Mouse (Mus musculus) kidney, embryonic 16.5 days (tissue): ENCODE data around the gene Hnrnpdl. TPM values are rescaled to one million over a fixed set of nuclear protein-coding genes. Genes with fewer than 3 reads are reported as not detected.
A peak's percentile ranks its signal among the peaks of the same experiment; 100 is the strongest.

Experiments used
- ATAC-seq: fragments of 200-750 bp; cut with Nextera tagmentation; 2 replicates; pipeline ENCODE4 v1.8.0; 2017; ENCODE audit warnings: moderate TSS enrichment; ENCODE audit not compliant: low FRiP score, low TSS enrichment
- H3K27ac ChIP-seq: fragments of 300-500 bp; sonication (generic); 2 replicates; pipeline ENCODE4 v1.5.1; 2014; ENCODE audit warnings: low read length
- H3K27me3 ChIP-seq: fragments of 300-500 bp; sonication (generic); 2 replicates; pipeline ENCODE4 v1.6.1; 2014; ENCODE audit warnings: low read length, control low read depth, mixed read lengths; ENCODE audit not compliant: insufficient read depth
- H3K36me3 ChIP-seq: fragments of 300-500 bp; sonication (generic); 2 replicates; pipeline ENCODE4 v1.6.1; 2014; ENCODE audit warnings: low read length, control low read depth, mixed read lengths; ENCODE audit not compliant: insufficient read depth
- H3K4me1 ChIP-seq: fragments of 300-500 bp; sonication (generic); 2 replicates; pipeline ENCODE4 v1.6.1; 2014; ENCODE audit warnings: low read length, control low read depth, mixed read lengths; ENCODE audit not compliant: insufficient read depth
- H3K4me2 ChIP-seq: fragments of 300-500 bp; sonication (generic); replicated peaks from 2 replicates; pipeline ENCODE4 v1.6.1; 2014; ENCODE audit warnings: low read depth, low read length
- H3K4me3 ChIP-seq: fragments of 300-500 bp; sonication (generic); 2 replicates; pipeline ENCODE4 v1.5.1; 2014; ENCODE audit warnings: mild to moderate bottlenecking, low read length
- H3K9ac ChIP-seq: fragments of 300-500 bp; sonication (generic); replicated peaks from 2 replicates; pipeline ENCODE4 v1.6.1; 2014; ENCODE audit warnings: low read length
- H3K9me3 ChIP-seq: fragments of 300-500 bp; sonication (generic); 2 replicates; pipeline ENCODE4 v1.6.1; 2016; ENCODE audit warnings: low read length, control low read depth
- WGBS: fragments of 180-500 bp; shearing (Covaris S2); extraction: QIAGEN DNeasy Blood & Tissue Kit; methylation state at CpG from one replicate; pipeline ENCODE4 v1.1.7; 2014; 5-methylcytosine and 5-hydroxymethylcytosine counted together
- polyA plus RNA-seq: library from polyadenylated mRNA; unstranded; fragments of >200 nt; fragmentation: Nextera tagmentation; extraction: Ambion mirVana; gene quantifications from 2 replicates; pipeline ENCODE4 v1.2.1, GENCODE M21; 2015

Gene Hnrnpdl
- polyA plus RNA-seq, 1 experiment from 2014 or later, result 153 TPM

GRCm38 (mm10) chr5:100040281-100040784, 869 bp upstream of the Hnrnpdl start:
- Histone ChIP-seq H3K9me3 (no peaks in the 10 kb centered on the region), H3K27ac (peak overlapping the region; percentile 98), H3K27me3 (no peaks in the 10 kb centered on the region), H3K4me2 (peak overlapping the region; percentile 86), H3K4me3 (peak overlapping the region; percentile 96), H3K4me1 (peaks cover 21% of the 10 kb centered on the region; the same call in 1 of the 2 replicates), H3K36me3 (peaks cover 19% of the 10 kb centered on the region; the same call in 1 of the 2 replicates), H3K9ac (peak overlapping the region; percentile 96)
- no peak for ATAC-seq
- under 1% methylated on average over 19 of the region's 19 CpGs for WGBS

DNA sequence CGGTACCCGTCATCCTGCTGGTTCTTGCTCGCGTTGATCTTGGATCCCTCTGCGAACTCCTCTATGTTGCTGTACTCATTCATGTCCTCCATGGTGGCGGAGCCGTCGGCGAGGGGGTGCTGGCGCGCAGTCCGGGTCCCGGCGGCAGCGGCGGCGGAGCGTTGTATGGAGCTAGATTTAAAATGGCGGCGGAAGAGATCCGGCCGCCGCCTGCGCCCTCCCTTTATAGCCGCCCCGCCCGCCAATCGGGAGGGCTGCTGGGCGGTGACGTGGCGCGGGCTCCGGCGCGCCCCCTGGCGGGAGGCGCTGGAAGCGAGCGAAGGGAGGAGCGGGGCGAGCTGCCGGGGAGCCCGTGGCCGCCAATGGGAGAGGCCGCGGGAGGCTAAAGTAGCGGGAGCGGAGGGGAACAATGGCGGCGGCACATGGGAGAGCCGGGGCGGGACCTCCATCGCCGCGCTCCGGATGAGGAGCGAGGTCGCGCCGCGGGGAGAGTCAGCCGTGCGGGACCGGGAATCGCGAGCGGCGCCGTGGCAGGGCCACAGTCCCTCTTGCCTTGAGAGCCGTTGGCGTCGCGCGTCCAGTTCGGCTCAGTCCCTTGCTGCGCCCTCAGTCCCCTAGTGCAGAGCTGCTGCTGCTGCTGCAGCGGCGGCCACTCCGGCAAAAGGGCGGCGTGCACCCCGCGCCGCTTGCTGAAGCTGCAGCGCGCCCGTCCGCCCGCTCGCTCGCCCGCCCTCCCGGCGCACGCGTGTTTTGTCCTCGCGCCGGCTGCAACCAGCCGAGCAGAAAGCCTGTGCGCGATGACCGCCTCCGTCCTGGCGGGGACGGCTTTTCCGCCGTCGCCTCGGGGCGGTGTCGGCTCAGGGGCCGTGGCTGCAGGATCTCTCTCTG, 506 bp downstream of the Hnrnpdl start:
- peak; percentile 80 for ATAC-seq
- peak overlapping the region; percentile 96 for H3K4me3 ChIP-seq
- 0% methylated on average over 94 of the region's 113 CpGs for WGBS
- no peaks in the 10 kb centered on the region for H3K9me3 ChIP-seq
- H3K27ac ChIP-seq, result peak overlapping the region; percentile 98
- H3K27me3 ChIP-seq, result no peaks in the 10 kb centered on the region
- peak overlapping the region; percentile 96 for H3K9ac ChIP-seq
- H3K4me1 ChIP-seq, result peaks cover 21% of the 10 kb centered on the region; the same call in 1 of the 2 replicates
- H3K36me3 ChIP-seq, result peaks cover 30% of the 10 kb centered on the region
- H3K4me2 ChIP-seq, result peak overlapping the region; percentile 86

DNA sequence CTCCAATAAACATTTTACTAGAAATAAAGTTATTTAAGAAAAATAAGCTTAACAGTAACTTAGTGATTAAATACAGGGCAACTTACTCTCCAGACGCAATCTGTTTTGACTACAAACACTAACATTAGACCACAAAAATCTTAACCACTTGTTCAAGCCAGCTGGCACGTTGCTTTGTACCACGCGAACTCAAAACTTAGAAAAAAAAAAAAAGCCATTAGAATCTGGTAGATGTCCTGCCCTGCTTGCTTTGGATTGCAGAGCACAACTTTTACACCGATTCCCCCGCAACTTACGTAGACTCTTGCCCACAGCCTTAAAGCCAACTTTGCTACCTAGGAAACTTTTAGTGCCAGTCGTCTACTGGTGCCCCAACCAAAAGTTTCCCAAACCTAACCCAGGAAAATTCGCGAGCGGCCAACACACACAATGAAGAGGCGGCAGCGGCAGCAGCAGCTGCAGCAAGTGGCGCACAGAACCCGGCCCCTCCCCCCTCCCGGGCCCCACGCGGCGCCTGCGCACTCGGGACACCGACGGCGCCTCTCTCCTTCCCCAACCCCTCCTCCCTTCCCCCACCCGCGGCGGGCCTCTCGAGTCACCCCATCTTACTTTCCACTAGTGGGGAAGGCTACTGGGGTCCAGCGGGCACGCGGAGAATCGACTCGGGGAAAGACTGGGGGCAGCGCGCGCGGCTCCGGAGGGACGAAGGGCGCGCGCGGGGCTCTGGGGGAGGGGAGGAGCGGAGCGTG, 1.3 kb downstream of the Hnrnpdl start:
- peak overlapping the region; percentile 96 for H3K4me3 ChIP-seq
- peak overlapping the region; percentile 98 for H3K27ac ChIP-seq
- peak overlapping the region; percentile 96 for H3K9ac ChIP-seq
- H3K27me3 ChIP-seq, result no peaks in the 10 kb centered on the region
- H3K9me3 ChIP-seq, result no peaks in the 10 kb centered on the region
- H3K36me3 ChIP-seq, result peaks cover 37% of the 10 kb centered on the region
- peak; percentile 49 for ATAC-seq
- H3K4me2 ChIP-seq, result peak overlapping the region; percentile 94
- WGBS, result under 1% methylated on average over 40 of the region's 45 CpGs
- H3K4me1 ChIP-seq, result peaks cover 21% of the 10 kb centered on the region; the same call in 1 of the 2 replicates

- H3K9ac ChIP-seq, result peak overlapping the region; percentile 56
- no peaks in the 10 kb centered on the region for H3K9me3 ChIP-seq
- 10% methylated on average over 7 of the region's 7 CpGs for WGBS
- H3K4me3 ChIP-seq, result peak overlapping the region; percentile 96
- H3K27ac ChIP-seq, result no peak overlapping the region
- peaks cover 21% of the 10 kb centered on the region; the same call in 1 of the 2 replicates for H3K4me1 ChIP-seq
- H3K36me3 ChIP-seq, result peaks cover 46% of the 10 kb centered on the region
- H3K4me2 ChIP-seq, result peak overlapping the region; percentile 94
- no peak for ATAC-seq
- H3K27me3 ChIP-seq, result no peaks in the 10 kb centered on the region
These were observed 2.8 kb downstream of the Hnrnpdl start for GRCm38 (mm10) chr5:100036681-100037080.

GRCm38 (mm10) chr5:100035950-100036349, 3.5 kb downstream of the Hnrnpdl start:
- H3K27ac ChIP-seq, result no peak overlapping the region
- no peaks in the 10 kb centered on the region for H3K9me3 ChIP-seq
- H3K27me3 ChIP-seq, result no peaks in the 10 kb centered on the region
- peaks cover 50% of the 10 kb centered on the region for H3K36me3 ChIP-seq
- peak overlapping the region; percentile 94 for H3K4me2 ChIP-seq
- 21% methylated on average over 7 of the region's 7 CpGs for WGBS
- peak overlapping the region; percentile 96 for H3K4me3 ChIP-seq
- no peak overlapping the region for H3K9ac ChIP-seq
- H3K4me1 ChIP-seq, result peaks cover 16% of the 10 kb centered on the region; the same call in 1 of the 2 replicates
- no peak for ATAC-seq

DNA sequence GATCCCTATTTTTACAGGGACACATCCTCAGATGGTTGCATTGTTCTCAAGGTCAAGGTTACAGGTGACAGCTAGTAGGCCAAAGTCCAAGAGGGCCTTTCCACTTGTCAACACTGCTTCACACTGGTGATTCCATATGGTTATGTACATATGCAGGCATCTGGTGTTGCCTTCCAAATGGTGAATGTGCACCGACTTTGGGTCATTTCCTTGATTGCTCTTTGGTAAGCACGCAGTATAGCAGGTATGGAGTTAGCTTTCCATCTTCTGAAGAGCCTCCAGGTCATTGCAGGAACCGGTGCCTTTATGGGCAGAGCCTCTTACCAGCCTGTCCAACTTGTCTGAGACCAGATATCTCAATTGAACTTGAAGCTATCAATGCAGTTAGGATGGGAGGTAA, 6.8 kb downstream of the Hnrnpdl start:
- no peak overlapping the region for H3K27ac ChIP-seq
- 77% methylated on average over 3 of the region's 3 CpGs for WGBS
- H3K4me1 ChIP-seq, result peaks cover 11% of the 10 kb centered on the region; the same call in 1 of the 2 replicates
- no peak overlapping the region for H3K4me2 ChIP-seq
- H3K9ac ChIP-seq, result no peak overlapping the region
- ATAC-seq, result no peak
- H3K4me3 ChIP-seq, result no peak overlapping the region
- no peaks in the 10 kb centered on the region for H3K27me3 ChIP-seq
- H3K36me3 ChIP-seq, result peaks cover 50% of the 10 kb centered on the region
- no peaks in the 10 kb centered on the region for H3K9me3 ChIP-seq

DNA sequence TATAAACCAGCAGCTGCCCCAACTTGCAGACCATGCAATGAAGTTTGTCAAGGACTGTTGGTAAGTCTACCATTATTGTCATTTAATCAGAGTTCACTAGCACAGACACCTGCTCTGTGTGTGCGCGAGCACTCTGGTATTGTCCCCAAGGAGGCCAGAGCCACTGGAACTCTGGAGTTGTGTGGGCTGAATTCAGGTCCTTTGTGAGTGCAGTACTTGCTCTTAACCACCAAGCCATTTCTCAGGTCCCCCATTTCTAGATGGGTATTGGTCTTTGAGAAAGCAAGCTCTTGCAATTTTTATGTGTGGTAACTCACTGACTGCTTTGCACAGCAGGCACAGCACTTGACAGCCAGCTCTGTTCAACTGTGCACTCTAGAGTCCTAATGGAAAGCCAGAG, 7.4 kb downstream of the Hnrnpdl start:
- Histone ChIP-seq H3K4me2 (no peak overlapping the region), H3K36me3 (peaks cover 46% of the 10 kb centered on the region), H3K4me3 (no peak overlapping the region), H3K9ac (no peak overlapping the region), H3K9me3 (no peaks in the 10 kb centered on the region), H3K27me3 (no peaks in the 10 kb centered on the region), H3K4me1 (peaks cover 6% of the 10 kb centered on the region; the same call in 1 of the 2 replicates), H3K27ac (no peak overlapping the region)
- WGBS, result 93% methylated on average over 2 of the region's 2 CpGs
- ATAC-seq, result no peak

DNA sequence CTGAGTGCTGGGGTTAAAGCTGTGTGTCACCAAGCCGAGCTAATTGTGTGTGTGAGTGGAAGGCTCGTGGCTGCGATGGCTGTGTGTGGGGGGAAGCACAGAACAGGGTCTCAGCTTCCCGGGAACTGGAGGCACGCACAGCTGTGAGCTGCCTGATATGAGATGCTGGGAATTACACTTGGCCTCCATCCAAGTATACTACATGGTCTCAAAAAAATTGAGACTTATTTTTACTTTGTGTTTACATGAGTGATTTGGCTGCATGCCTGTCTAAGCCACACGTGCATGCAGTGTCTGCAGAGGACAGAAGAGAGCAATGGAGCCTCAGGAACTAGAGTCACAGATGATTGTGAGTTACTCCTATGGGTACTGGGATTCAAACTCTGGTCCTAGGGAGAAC, 9.4 kb downstream of the Hnrnpdl start:
- Histone ChIP-seq H3K27me3 (no peaks in the 10 kb centered on the region), H3K4me2 (no peak overlapping the region), H3K9me3 (no peaks in the 10 kb centered on the region), H3K36me3 (peaks cover 35% of the 10 kb centered on the region), H3K27ac (no peak overlapping the region), H3K4me3 (no peak overlapping the region), H3K9ac (no peak overlapping the region), H3K4me1 (no peaks in the 10 kb centered on the region)
- WGBS, result 15% methylated on average over 6 of the region's 6 CpGs
- peak; percentile 85 for ATAC-seq

GRCm38 (mm10) chr5:100024868-100025267, 14.6 kb downstream of the Hnrnpdl start:
- 64% methylated on average over 1 of the region's 1 CpGs for WGBS
- no peak for ATAC-seq
- no peaks in the 10 kb centered on the region for H3K9me3 ChIP-seq

More at GRCm38 (mm10) chr5:100024868-100025267, 14.6 kb downstream of the Hnrnpdl start:
- H3K9ac ChIP-seq, result no peak overlapping the region
- no peaks in the 10 kb centered on the region for H3K36me3 ChIP-seq
- H3K4me3 ChIP-seq, result no peak overlapping the region
- no peak overlapping the region for H3K27ac ChIP-seq
- no peaks in the 10 kb centered on the region for H3K27me3 ChIP-seq
- no peak overlapping the region for H3K4me2 ChIP-seq
- no peaks in the 10 kb centered on the region for H3K4me1 ChIP-seq
